Mouse (Mus musculus) hindbrain, postnatal 0 days (tissue): Measurements from ENCODE around the gene Lrrc66. TPM values are rescaled to one million over a fixed set of nuclear protein-coding genes. Genes with fewer than 3 reads are reported as not detected.

Experiments
- ATAC-seq: fragments of 200-750 bp; cut with Nextera tagmentation; 2 replicates; pipeline ENCODE4 v1.8.0; 2017; ENCODE audit warnings: mild to moderate bottlenecking, moderate TSS enrichment, moderate library complexity
- DNase-seq: peaks from one replicate; pipeline ENCODE4 v3.0.0-alpha.2; 2015; ENCODE audit warnings: low spot score
- H3K27ac ChIP-seq: fragments of 300-500 bp; sonication (generic); 2 replicates; pipeline ENCODE4 v1.5.1; 2014; ENCODE audit warnings: mild to moderate bottlenecking
- H3K27me3 ChIP-seq: fragments of 300-500 bp; sonication (generic); 2 replicates; pipeline ENCODE4 v1.6.1; 2014; ENCODE audit warnings: low read length, mixed read lengths; ENCODE audit not compliant: insufficient read depth
- H3K36me3 ChIP-seq: fragments of 300-500 bp; sonication (generic); 2 replicates; pipeline ENCODE4 v1.6.1; 2014; ENCODE audit warnings: low read length, mixed read lengths; ENCODE audit not compliant: insufficient read depth
- H3K4me1 ChIP-seq: fragments of 300-500 bp; sonication (generic); 2 replicates; pipeline ENCODE4 v1.6.1; 2014; ENCODE audit warnings: antibody characterized with exemption, low read length, mixed read lengths; ENCODE audit not compliant: insufficient read depth
- H3K4me2 ChIP-seq: fragments of 300-500 bp; sonication (generic); 2 replicates; pipeline ENCODE4 v1.6.1; 2014; ENCODE audit warnings: low read depth, mild to moderate bottlenecking, low read length, moderate library complexity, mixed read lengths
- H3K4me3 ChIP-seq: fragments of 300-500 bp; sonication (generic); 2 replicates; pipeline ENCODE4 v1.5.1; 2014; ENCODE audit warnings: low read length
- H3K9ac ChIP-seq: fragments of 300-500 bp; sonication (generic); replicated peaks from 2 replicates; pipeline ENCODE4 v1.6.1; 2014; ENCODE audit warnings: mild to moderate bottlenecking, low read length, moderate library complexity, mixed read lengths
- H3K9me3 ChIP-seq: fragments of 300-500 bp; sonication (generic); 2 replicates; pipeline ENCODE4 v1.6.1; 2016; ENCODE audit warnings: low read length, mixed read lengths
- CTCF ChIP-seq: IDR thresholded peaks from 2 replicates; pipeline ENCODE4 v1.5.1; 2016; ENCODE audit warnings: antibody characterized with exemption, control low read depth, low read depth
- WGBS: fragments of 180-500 bp; shearing (Covaris S2); extraction: QIAGEN DNeasy Blood & Tissue Kit; methylation state at CpG from one replicate; pipeline ENCODE4 v1.1.7; 2014; 5-methylcytosine and 5-hydroxymethylcytosine counted together
- polyA plus RNA-seq: library from polyadenylated mRNA; unstranded; fragments of >200 nt; fragmentation: Nextera tagmentation; extraction: Ambion mirVana; gene quantifications from 2 replicates; pipeline ENCODE4 v1.2.1, GENCODE M21; 2015
- total RNA-seq: library from RNA; depleted of rRNA; stranded (reverse); fragments of >200 nt; gene quantifications from 2 replicates; pipeline ENCODE4 v1.2.3, GENCODE M21; 2014

The Lrrc66 gene
- total and polyA plus RNA-seq, 2 experiments from 2014 or later, result not detected

- peaks cover 5% of the 10 kb centered on the region; the same call in 1 of the 2 replicates for H3K4me1 ChIP-seq
- no peaks in the 10 kb centered on the region for H3K9me3 ChIP-seq
- H3K9ac ChIP-seq, result no peak overlapping the region
- no peaks in the 10 kb centered on the region for H3K36me3 ChIP-seq
- no peak for TF ChIP-seq CTCF
- DNase-seq (no peak), ATAC-seq (no peak)
- H3K27me3 ChIP-seq, result no peaks in the 10 kb centered on the region
- no peak overlapping the region for H3K4me2 ChIP-seq
- WGBS, result 91% methylated on average over 6 of the region's 6 CpGs
- no peak overlapping the region for H3K27ac ChIP-seq
- H3K4me3 ChIP-seq, result no peak overlapping the region
Observed at GRCm38 (mm10) chr5:73571395-73572156, 60.8 kb downstream of the Lrrc66 start.

- no peak for TF ChIP-seq CTCF
- Histone ChIP-seq H3K4me2 (no peak overlapping the region), H3K4me1 (no peaks in the 10 kb centered on the region), H3K27ac (no peak overlapping the region), H3K9ac (no peak overlapping the region), H3K9me3 (no peaks in the 10 kb centered on the region), H3K36me3 (no peaks in the 10 kb centered on the region), H3K27me3 (no peaks in the 10 kb centered on the region), H3K4me3 (no peak overlapping the region)
- DNase-seq, result no peak
- no peak for ATAC-seq
- 82% methylated on average over 5 of the region's 5 CpGs for WGBS
Observed at GRCm38 (mm10) chr5:73569181-73569580, 63.1 kb downstream of the Lrrc66 start.

GRCm38 (mm10) chr5:73566892-73567291, 65.4 kb downstream of the Lrrc66 start:
- Histone ChIP-seq H3K4me2 (no peak overlapping the region), H3K9ac (no peak overlapping the region), H3K27ac (no peak overlapping the region), H3K36me3 (no peaks in the 10 kb centered on the region), H3K4me3 (no peak overlapping the region), H3K4me1 (no peaks in the 10 kb centered on the region), H3K9me3 (no peaks in the 10 kb centered on the region), H3K27me3 (no peaks in the 10 kb centered on the region)
- no peak for ATAC-seq
- TF ChIP-seq CTCF, result no peak
- DNase-seq, result no peak
- WGBS, result 84% methylated on average over 4 of the region's 4 CpGs

- H3K27me3 ChIP-seq, result no peaks in the 10 kb centered on the region
- H3K4me3 ChIP-seq, result no peak overlapping the region
- H3K27ac ChIP-seq, result no peak overlapping the region
- H3K36me3 ChIP-seq, result no peaks in the 10 kb centered on the region
- no peak for TF ChIP-seq CTCF
- DNase-seq (no peak), ATAC-seq (no peak)
- no peaks in the 10 kb centered on the region for H3K4me1 ChIP-seq
- H3K4me2 ChIP-seq, result no peak overlapping the region
- no peaks in the 10 kb centered on the region for H3K9me3 ChIP-seq
- no peak overlapping the region for H3K9ac ChIP-seq
- 75% methylated on average over 5 of the region's 5 CpGs for WGBS
Observed at GRCm38 (mm10) chr5:73566119-73566518, 66.2 kb downstream of the Lrrc66 start.

- ATAC-seq, result no peak
- Histone ChIP-seq H3K9me3 (no peaks in the 10 kb centered on the region), H3K27ac (no peak overlapping the region), H3K9ac (no peak overlapping the region), H3K4me1 (no peaks in the 10 kb centered on the region), H3K27me3 (no peaks in the 10 kb centered on the region), H3K4me2 (no peak overlapping the region), H3K36me3 (peaks cover 4% of the 10 kb centered on the region; the same call in 1 of the 2 replicates), H3K4me3 (no peak overlapping the region)
- no peak for DNase-seq
- WGBS, result 83% methylated on average over 6 of the region's 6 CpGs
- no peak for TF ChIP-seq CTCF
Observed at GRCm38 (mm10) chr5:73564038-73564437, 68.3 kb downstream of the Lrrc66 start.

- ATAC-seq, result no peak
- 89% methylated on average over 6 of the region's 6 CpGs for WGBS
- no peak overlapping the region for H3K4me3 ChIP-seq
- peaks cover 16% of the 10 kb centered on the region; the same call in 1 of the 2 replicates for H3K36me3 ChIP-seq
- TF ChIP-seq CTCF, result no peak
- H3K27ac ChIP-seq, result no peak overlapping the region
- peaks cover 6% of the 10 kb centered on the region; the same call in 1 of the 2 replicates for H3K4me1 ChIP-seq
- no peak overlapping the region for H3K9ac ChIP-seq
- H3K4me2 ChIP-seq, result no peak overlapping the region
- no peaks in the 10 kb centered on the region for H3K27me3 ChIP-seq
- DNase-seq, result no peak
- no peaks in the 10 kb centered on the region for H3K9me3 ChIP-seq
Observed at GRCm38 (mm10) chr5:73558756-73559155, 73.6 kb downstream of the Lrrc66 start.
